Mouse (Mus musculus): Measurements from ENCODE around the gene Abcg8.

The Abcg8 gene

GRCm38 (mm10) chr17:84708818-84709217, 32.7 kb downstream of the Abcg8 start:
- in situ Hi-C loops (cut with MboI, MseI), result loop anchor here (25.0 kb wide), 1 partner anchor 1778 kb away; no protein-coding TSS in a partner anchor

GRCm38 (mm10) chr17:84709403-84709851, 33.3 kb downstream of the Abcg8 start:
- in situ Hi-C loops (cut with MboI, MseI), result loop anchor here (25.0 kb wide), 1 partner anchor 1778 kb away; no protein-coding TSS in a partner anchor

GRCm38 (mm10) chr17:84713563-84714164, 37.6 kb downstream of the Abcg8 start:
- in situ Hi-C loops (cut with MboI, MseI), result loop anchor here (25.0 kb wide), 1 partner anchor 1774 kb away; no protein-coding TSS in a partner anchor

GRCm38 (mm10) chr17:84714930-84715329, 38.8 kb downstream of the Abcg8 start:
- in situ Hi-C loops (cut with MboI, MseI), result loop anchor here (25.0 kb wide), 1 partner anchor 1772 kb away; no protein-coding TSS in a partner anchor

- in situ Hi-C loops (cut with MboI, MseI), result loop anchor here (25.0 kb wide), 1 partner anchor 1771 kb away; no protein-coding TSS in a partner anchor
These were observed 40.3 kb downstream of the Abcg8 start for GRCm38 (mm10) chr17:84716252-84716872.

- in situ Hi-C loops (cut with MboI, MseI), result loop anchor here (25.0 kb wide), 1 partner anchor 1770 kb away; no protein-coding TSS in a partner anchor
These were observed 41.3 kb downstream of the Abcg8 start for GRCm38 (mm10) chr17:84717416-84717815.

GRCm38 (mm10) chr17:84719105-84719504, 43.0 kb downstream of the Abcg8 start:
- in situ Hi-C loops (cut with MboI, MseI), result loop anchor here (25.0 kb wide), 1 partner anchor 1768 kb away; no protein-coding TSS in a partner anchor

- in situ Hi-C loops (cut with MboI, MseI), result loop anchor here (25.0 kb wide), 1 partner anchor 1763 kb away; no protein-coding TSS in a partner anchor
These were observed 47.9 kb downstream of the Abcg8 start for GRCm38 (mm10) chr17:84724028-84724427.

GRCm38 (mm10) chr17:84725163-84725562, 49.1 kb downstream of the Abcg8 start:
- in situ Hi-C loops (cut with MboI, MseI), result no loop called here

GRCm38 (mm10) chr17:84728201-84728911, 52.3 kb downstream of the Abcg8 start:
- in situ Hi-C loops (cut with MboI, MseI), result no loop called here

- in situ Hi-C loops (cut with MboI, MseI), result no loop called here
These were observed 53.0 kb downstream of the Abcg8 start for GRCm38 (mm10) chr17:84729140-84729539.

- in situ Hi-C loops (cut with MboI, MseI), result no loop called here
These were observed 55.3 kb downstream of the Abcg8 start for GRCm38 (mm10) chr17:84731361-84731760.

GRCm38 (mm10) chr17:84732612-84733011, 56.5 kb downstream of the Abcg8 start:
- in situ Hi-C loops (cut with MboI, MseI), result no loop called here

GRCm38 (mm10) chr17:84736719-84737118, 60.6 kb downstream of the Abcg8 start:
- in situ Hi-C loops (cut with MboI, MseI), result no loop called here

- in situ Hi-C loops (cut with MboI, MseI), result no loop called here
These were observed 62.1 kb downstream of the Abcg8 start for GRCm38 (mm10) chr17:84738073-84738797.

GRCm38 (mm10) chr17:84744256-84744655, 68.2 kb downstream of the Abcg8 start:
- in situ Hi-C loops (cut with MboI, MseI), result no loop called here

- in situ Hi-C loops (cut with MboI, MseI), result no loop called here
These were observed 68.9 kb downstream of the Abcg8 start for GRCm38 (mm10) chr17:84745001-84745400.

- in situ Hi-C loops (cut with MboI, MseI), result no loop called here
These were observed 71.1 kb downstream of the Abcg8 start for GRCm38 (mm10) chr17:84747212-84747611.

GRCm38 (mm10) chr17:84748152-84748682, 72.1 kb downstream of the Abcg8 start:
- in situ Hi-C loops (cut with MboI, MseI), result no loop called here

GRCm38 (mm10) chr17:84749297-84749696, 73.2 kb downstream of the Abcg8 start:
- in situ Hi-C loops (cut with MboI, MseI), result no loop called here
